Mouse (Mus musculus): Measurements from ENCODE around the gene Nxph1. TPM values are rescaled to one million over a fixed set of nuclear protein-coding genes. Genes with fewer than 3 reads are reported as not detected.

The Nxph1 gene
- total RNA-seq, 2 experiments from 2014 or later, result 35.1 TPM

- peak in 1 of 2 experiments; percentile 33 for DNase-seq (ENCODE audit: low spot score in 2 of 2)
These were observed 10.1 kb downstream of the Nxph1 start for GRCm38 (mm10) chr6:8958081-8958919.

DNA sequence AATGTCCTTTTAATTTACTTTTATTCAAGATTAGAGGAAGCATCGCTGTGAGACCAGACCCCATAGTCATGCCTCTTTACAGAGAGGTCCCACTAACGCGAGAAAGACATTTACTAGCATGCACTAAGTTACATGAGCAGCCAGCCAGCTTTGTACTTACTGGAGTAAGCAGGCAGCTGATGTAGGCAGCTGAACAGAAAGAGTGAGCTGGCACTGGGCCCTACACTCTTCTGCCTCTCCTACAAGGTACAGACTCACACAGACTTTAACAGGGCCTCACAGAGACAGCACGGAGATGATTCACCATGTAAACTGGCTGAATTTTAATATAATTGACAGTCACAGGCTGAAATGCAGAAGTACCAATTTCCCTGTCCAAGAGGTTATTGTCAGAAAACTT lies 11.6 kb downstream of the Nxph1 start:
- DNase-seq (ENCODE audit: low spot score in 2 of 2), result no peak

GRCm38 (mm10) chr6:8970576-8970975 lies 22.3 kb downstream of the Nxph1 start:
- DNase-seq (ENCODE audit: low spot score in 2 of 2), result no peak

DNA sequence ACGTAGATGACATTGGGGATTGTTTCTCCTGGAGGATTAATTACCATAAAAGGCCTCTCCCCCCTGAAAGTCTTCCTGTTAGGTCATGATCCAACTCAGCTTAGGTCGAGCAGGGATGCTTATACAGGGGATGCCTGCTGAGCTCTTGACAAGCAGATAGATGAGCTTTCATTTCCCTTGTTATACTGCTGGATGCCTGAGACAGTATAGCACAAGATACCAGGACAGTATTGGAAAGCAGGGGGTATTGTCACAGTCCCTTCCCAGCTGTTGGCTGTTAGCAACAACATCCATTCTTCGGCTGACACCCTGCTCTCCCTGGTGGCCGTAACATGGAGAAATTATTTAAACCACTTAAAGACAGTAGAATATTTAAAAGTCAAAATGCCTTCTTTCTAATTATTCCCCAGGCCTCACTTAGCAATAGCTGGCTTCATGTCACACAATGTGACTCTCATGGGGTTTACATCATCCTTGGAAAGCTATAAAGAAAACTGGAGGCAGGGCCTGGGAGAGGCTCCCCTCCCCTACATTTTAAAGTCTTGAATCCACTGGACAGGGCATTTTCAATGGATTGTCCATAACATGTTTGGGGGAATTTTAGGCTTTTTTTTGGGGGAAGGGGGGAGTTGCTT lies 31.1 kb downstream of the Nxph1 start:
- no peak for DNase-seq (ENCODE audit: low spot score in 2 of 2)

DNA sequence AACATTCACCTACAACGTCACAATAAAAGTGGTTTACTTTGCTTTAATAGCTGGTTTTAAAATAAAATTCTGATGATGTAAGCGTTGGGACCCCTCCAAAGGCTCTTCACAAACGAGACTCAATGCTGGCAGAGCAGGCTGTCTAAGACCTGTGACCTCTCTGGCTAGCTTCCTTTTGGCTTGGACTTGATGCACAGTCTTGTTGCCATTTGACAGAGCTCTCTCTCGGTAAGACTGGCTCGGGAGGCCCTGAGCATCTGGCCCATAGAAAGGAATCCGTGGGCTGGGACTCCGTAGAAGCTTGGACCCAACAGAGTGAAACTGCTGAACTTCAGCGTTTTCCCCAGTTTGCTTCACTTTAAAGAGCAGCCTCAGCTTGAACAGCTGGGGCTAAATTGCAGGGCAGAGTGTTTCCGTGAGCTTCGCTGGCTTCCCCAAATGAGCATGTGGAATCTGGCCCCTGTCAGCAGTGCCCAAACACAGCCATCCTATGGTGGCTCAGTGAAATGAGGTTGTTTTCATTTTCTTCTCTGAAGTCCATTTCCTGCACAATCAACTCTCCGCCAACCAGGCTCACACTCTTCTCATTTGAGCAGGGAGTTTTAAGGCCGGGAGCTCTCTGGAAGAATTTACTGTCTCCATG lies 48.2 kb downstream of the Nxph1 start:
- peak in 1 of 2 experiments; percentile 5 for DNase-seq (ENCODE audit: low spot score in 2 of 2)

DNA sequence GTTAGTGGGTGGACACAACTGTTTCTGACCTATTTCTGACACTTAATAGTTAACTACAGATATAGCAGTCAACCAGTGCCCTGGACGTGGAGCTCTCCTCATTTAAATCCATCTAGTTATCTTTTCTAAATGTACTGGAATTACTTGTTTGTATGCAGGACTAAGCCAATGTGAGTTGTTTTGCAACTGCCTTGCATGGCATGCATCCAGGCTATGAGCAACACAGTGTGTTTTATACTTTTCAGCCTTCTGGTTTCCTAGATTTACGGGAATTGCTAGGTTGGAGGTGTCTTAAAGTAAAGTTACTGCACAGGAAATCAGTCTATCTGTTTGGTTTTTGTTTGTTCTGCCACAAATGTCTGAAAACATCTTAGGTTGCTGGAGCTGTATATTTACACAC lies 49.1 kb downstream of the Nxph1 start:
- peak in 1 of 2 experiments; percentile 52 for DNase-seq (ENCODE audit: low spot score in 2 of 2)

- no peak for DNase-seq (ENCODE audit: low spot score in 2 of 2)
These were observed 54.5 kb downstream of the Nxph1 start for GRCm38 (mm10) chr6:9002686-9003085.

DNA sequence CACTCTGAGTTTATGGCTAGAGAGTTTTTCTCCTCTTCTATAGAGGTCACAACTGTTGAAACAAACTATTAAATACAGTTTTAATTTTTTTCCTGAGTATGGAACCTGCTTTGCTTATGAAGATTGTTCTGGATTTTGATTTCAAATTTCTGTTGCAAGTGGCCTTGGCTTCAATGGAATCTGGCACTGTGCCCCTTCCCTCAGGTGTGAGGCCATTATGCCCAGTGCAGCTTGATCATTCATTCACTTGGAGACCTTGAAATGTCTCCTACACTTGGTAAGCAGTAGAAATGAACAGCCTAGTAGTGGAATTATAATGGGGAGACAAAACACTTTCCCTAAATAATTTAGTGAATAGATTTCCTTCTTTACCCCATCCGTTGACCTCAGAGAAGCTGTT lies 78.4 kb downstream of the Nxph1 start:
- no peak for DNase-seq (ENCODE audit: low spot score in 2 of 2)

- no peak for DNase-seq (ENCODE audit: low spot score in 2 of 2)
These were observed 78.9 kb downstream of the Nxph1 start for GRCm38 (mm10) chr6:9027146-9027545.

- no peak for DNase-seq (ENCODE audit: low spot score in 2 of 2)
These were observed 80.3 kb downstream of the Nxph1 start for GRCm38 (mm10) chr6:9028501-9028900.

DNA sequence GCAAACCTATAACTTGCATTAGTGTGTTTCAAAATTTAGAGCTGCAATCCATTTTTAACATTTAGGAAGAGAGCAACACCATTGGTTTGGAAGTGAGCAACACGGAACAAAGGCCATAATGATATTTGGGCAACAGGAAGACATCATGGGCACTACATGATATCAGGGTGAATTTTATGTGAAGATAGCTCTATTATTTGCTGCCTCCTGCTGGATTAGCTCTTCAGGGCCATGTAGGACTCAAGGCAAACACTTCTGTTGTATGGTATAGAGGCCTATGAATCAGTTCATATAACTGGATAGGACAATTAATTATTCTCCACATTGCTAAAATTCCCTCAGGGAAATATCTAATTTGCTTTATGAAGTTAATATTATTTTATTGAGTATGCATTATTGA lies 91.1 kb downstream of the Nxph1 start:
- DNase-seq (ENCODE audit: low spot score in 2 of 2), result no peak

GRCm38 (mm10) chr6:9040991-9041390 lies 92.8 kb downstream of the Nxph1 start:
- DNase-seq (ENCODE audit: low spot score in 2 of 2), result no peak

- DNase-seq (ENCODE audit: low spot score in 2 of 2), result no peak
These were observed 94.2 kb downstream of the Nxph1 start for GRCm38 (mm10) chr6:9042391-9042790.

GRCm38 (mm10) chr6:9046815-9047214 lies 98.6 kb downstream of the Nxph1 start:
- no peak for DNase-seq (ENCODE audit: low spot score in 2 of 2)

DNA sequence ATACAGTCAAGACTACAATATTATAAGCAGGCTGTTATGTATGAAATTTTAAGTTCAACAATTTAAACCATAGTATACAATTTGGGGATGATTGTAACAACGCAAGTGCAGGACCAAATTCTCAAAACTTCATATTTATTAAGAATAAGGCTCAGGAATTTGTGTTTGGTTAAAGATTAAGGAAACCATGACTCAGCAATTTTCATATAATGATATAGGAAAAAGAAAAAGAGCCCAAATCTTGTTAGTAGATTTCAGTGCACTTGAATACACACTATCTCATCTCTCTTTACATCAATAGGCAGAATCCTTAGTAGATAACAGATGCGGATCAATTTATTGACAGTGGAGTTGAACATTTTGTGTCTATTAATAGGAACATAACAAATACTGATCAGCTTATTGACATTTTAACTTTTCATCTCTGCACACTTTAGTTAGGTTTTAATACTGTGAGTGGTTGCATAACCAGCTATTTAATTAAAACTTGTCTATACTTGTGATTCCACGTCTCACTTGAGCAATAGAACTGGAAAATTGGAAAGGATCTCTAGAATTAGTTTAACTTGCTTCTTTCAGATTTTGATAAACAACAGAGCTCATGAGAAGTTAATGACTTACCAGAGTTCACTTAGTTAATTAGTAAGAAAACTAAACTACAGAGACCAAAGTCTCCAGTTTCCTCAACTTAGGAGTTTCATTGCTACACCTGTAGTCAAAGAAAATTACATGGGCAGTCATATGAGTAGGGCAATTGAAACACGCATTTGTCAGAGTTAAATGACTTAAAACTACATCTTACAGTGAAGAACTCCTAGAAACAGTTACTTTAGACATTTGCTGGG lies 113.3 kb downstream of the Nxph1 start:
- DNase-seq (ENCODE audit: low spot score in 2 of 2), result no peak

GRCm38 (mm10) chr6:9066435-9066834 lies 118.2 kb downstream of the Nxph1 start:
- no peak for DNase-seq (ENCODE audit: low spot score in 2 of 2)

DNA sequence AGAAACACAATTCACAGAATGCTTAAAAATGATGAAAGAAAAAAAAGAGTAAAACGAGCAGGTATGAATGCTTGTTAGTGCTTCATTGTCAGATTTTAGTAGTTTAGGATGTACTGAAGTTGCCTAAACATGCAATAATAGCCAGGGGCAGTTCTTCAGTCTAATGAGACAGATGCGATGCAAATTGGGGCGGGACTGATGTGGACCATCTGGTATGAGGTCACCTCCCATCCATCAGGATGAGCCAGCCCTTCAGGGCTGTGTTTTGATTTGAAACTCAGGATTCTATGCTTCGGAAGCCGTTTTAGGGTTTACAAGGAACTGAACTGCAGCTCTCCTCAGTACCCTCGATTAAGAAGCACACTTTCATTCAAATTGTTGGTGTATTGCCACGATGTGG lies 121.7 kb downstream of the Nxph1 start:
- no peak for DNase-seq (ENCODE audit: low spot score in 2 of 2)

DNA sequence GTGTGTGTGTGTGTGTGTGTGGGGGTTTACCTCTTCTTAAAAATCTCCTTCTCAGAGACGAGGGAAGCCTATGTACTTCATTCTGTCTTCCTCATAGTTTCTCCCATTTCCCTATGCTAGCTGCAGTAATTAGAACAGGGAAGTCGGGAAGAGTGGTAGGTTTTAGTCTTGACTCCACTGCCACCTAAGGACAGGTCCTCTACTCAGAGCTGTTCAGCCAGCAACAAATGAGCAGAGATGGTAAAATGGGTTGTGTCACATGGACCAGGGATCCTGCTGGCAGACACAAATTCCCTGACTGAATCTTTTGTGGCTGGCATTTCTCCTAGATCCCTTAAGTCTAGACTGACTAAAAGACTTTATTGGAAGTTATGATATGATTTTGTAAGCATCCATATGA lies 128.2 kb downstream of the Nxph1 start:
- DNase-seq (ENCODE audit: low spot score in 2 of 2), result no peak

- DNase-seq (ENCODE audit: low spot score in 2 of 2), result peak; percentile 34 to 48
These were observed 129.8 kb downstream of the Nxph1 start for GRCm38 (mm10) chr6:9077793-9078689.

- DNase-seq (ENCODE audit: low spot score in 2 of 2), result no peak
These were observed 135.6 kb downstream of the Nxph1 start for GRCm38 (mm10) chr6:9083851-9084250.
